Mouse (Mus musculus) embryonic facial prominence, embryonic 12.5 days (tissue): ENCODE measurements at regions not wholly inside any gene's neighbourhood (a gene's known extent, or its start where the extent isn't known, plus 50 kb on each side); places are given as distances from the start of the nearest gene placed in this dataset.
"Not testable (repeated sequence)": the region's sequence is repeated elsewhere in the genome, so short reads cannot be mapped to it uniquely, and the experiment has no call there.

Experiments
- ATAC-seq: fragments of 200-750 bp; cut with Nextera tagmentation; 2 replicates; pipeline ENCODE4 v1.8.0; 2017; ENCODE audit not compliant: insufficient number of reproducible peaks, insufficient read depth, low FRiP score, low TSS enrichment
- H3K27ac ChIP-seq: fragments of 300-500 bp; sonication (generic); 2 replicates; pipeline ENCODE4 v1.5.1; 2016; ENCODE audit warnings: mild to moderate bottlenecking
- H3K27me3 ChIP-seq: fragments of 300-500 bp; sonication (generic); 2 replicates; pipeline ENCODE4 v1.6.1; 2016; ENCODE audit warnings: mild to moderate bottlenecking, moderate library complexity
- H3K36me3 ChIP-seq: fragments of 300-500 bp; sonication (generic); 2 replicates; pipeline ENCODE4 v1.6.1; 2016; ENCODE audit warnings: mild to moderate bottlenecking
- H3K4me1 ChIP-seq: fragments of 300-500 bp; sonication (generic); 2 replicates; pipeline ENCODE4 v1.6.1; 2016
- H3K4me2 ChIP-seq: fragments of 300-500 bp; sonication (generic); replicated peaks from 2 replicates; pipeline ENCODE4 v1.6.1; 2016; ENCODE audit warnings: mild to moderate bottlenecking, moderate library complexity
- H3K4me3 ChIP-seq: fragments of 300-500 bp; sonication (generic); 2 replicates; pipeline ENCODE4 v1.5.1; 2016; ENCODE audit warnings: mild to moderate bottlenecking
- H3K9ac ChIP-seq: fragments of 300-500 bp; sonication (generic); 2 replicates; pipeline ENCODE4 v1.6.1; 2016; ENCODE audit warnings: mild to moderate bottlenecking, moderate library complexity
- H3K9me3 ChIP-seq: fragments of 300-500 bp; sonication (generic); 2 replicates; pipeline ENCODE4 v1.6.1; 2016; ENCODE audit warnings: mild to moderate bottlenecking, moderate library complexity
- WGBS: fragments of 180-500 bp; shearing (Covaris S2); methylation state at CpG from one replicate; pipeline ENCODE4 v1.1.7; 2016; 5-methylcytosine and 5-hydroxymethylcytosine counted together

DNA sequence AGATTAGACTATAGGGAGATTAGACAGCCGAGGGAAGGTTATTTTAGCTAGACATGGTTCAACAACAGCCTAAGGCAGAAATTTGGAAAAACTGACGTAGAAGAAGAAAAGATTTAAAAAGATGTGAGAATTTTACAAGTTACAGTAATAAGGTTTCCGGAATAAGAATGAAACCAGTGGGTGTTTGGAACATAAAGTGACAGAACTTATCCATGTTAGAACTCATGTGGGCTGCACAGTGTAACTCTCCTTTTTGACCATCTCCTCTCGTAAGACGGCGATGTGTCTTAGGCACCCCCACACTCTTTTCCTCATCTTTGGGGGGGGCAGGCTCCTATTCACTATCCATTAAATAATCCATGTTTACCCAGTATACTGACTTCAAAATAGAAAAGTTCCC, 96.2 kb upstream of the Slc25a13 start:
- H3K9me3 ChIP-seq, result no peaks in the 10 kb centered on the region
- H3K4me3 ChIP-seq, result no peak overlapping the region
- H3K36me3 ChIP-seq, result no peaks in the 10 kb centered on the region
- H3K4me1 ChIP-seq, result no peaks in the 10 kb centered on the region
- WGBS, result 76% methylated on average over 6 of the region's 6 CpGs
- H3K4me2 ChIP-seq, result no peak overlapping the region
- no peaks in the 10 kb centered on the region; the same call in 1 of the 2 replicates for H3K27me3 ChIP-seq
- no peak overlapping the region for H3K27ac ChIP-seq
- no peak overlapping the region for H3K9ac ChIP-seq
- no peak for ATAC-seq

- Histone ChIP-seq H3K27me3 (peaks cover 4% of the 10 kb centered on the region), H3K36me3 (no peaks in the 10 kb centered on the region), H3K4me2 (no peak overlapping the region), H3K4me1 (no peaks in the 10 kb centered on the region), H3K9me3 (no peaks in the 10 kb centered on the region), H3K4me3 (no peak overlapping the region), H3K9ac (no peak overlapping the region), H3K27ac (no peak overlapping the region)
- 90% methylated on average over 3 of the region's 3 CpGs for WGBS
- ATAC-seq, result no peak
Measured at GRCm38 (mm10) chr6:6310213-6310612, 93.2 kb upstream of the Slc25a13 start.

- Histone ChIP-seq H3K27me3 (peaks cover 4% of the 10 kb centered on the region), H3K36me3 (no peaks in the 10 kb centered on the region), H3K27ac (no peak overlapping the region), H3K9me3 (no peaks in the 10 kb centered on the region), H3K4me1 (peaks cover 7% of the 10 kb centered on the region; the same call in 1 of the 2 replicates), H3K9ac (no peak overlapping the region), H3K4me2 (no peak overlapping the region), H3K4me3 (no peak overlapping the region)
- ATAC-seq, result no peak
- 89% methylated on average over 2 of the region's 2 CpGs for WGBS
Measured at GRCm38 (mm10) chr6:6307618-6308017, 90.6 kb upstream of the Slc25a13 start.

GRCm38 (mm10) chr6:6303767-6304166, 86.8 kb upstream of the Slc25a13 start:
- H3K4me3 ChIP-seq, result no peak overlapping the region
- peaks cover 7% of the 10 kb centered on the region; the same call in 1 of the 2 replicates for H3K27me3 ChIP-seq
- no peaks in the 10 kb centered on the region for H3K36me3 ChIP-seq
- no peak for ATAC-seq
- 11% methylated on average over 5 of the region's 5 CpGs for WGBS
- peaks cover 7% of the 10 kb centered on the region; the same call in 1 of the 2 replicates for H3K4me1 ChIP-seq
- H3K4me2 ChIP-seq, result no peak overlapping the region
- H3K9ac ChIP-seq, result no peak overlapping the region
- no peak overlapping the region; the same call in 1 of the 2 replicates for H3K27ac ChIP-seq
- H3K9me3 ChIP-seq, result no peaks in the 10 kb centered on the region

DNA sequence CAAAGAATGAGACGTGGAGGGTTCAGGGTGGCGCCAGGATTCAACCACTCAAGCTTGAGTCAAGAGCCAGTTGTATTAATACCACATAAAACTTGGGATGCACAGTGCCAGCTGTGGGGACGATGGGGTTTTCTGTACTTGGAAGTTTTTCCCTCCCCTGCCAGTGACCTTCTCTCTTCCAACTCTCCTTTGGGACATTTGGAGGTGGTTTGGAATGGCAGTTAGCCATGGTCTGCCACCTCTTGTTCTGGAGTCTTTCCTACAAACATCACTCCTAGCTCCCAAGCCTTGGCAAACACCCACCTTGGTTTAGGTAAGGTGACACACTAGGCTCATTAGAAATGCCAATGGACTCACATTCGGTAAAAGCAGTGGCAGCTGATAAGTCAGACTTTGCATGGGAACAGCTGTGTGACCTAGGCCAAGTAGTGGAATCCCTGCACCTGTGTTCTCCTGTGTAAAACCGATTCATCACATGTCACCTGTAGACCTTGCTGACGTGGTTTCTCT, 84.1 kb upstream of the Slc25a13 start:
- ATAC-seq, result no peak
- H3K9me3 ChIP-seq, result no peaks in the 10 kb centered on the region
- no peak overlapping the region for H3K9ac ChIP-seq
- H3K4me1 ChIP-seq, result peaks cover 7% of the 10 kb centered on the region; the same call in 1 of the 2 replicates
- 84% methylated on average over 6 of the region's 6 CpGs for WGBS
- H3K4me2 ChIP-seq, result no peak overlapping the region
- H3K27me3 ChIP-seq, result peaks cover 7% of the 10 kb centered on the region; the same call in 1 of the 2 replicates
- H3K27ac ChIP-seq, result no peak overlapping the region
- H3K36me3 ChIP-seq, result no peaks in the 10 kb centered on the region
- no peak overlapping the region for H3K4me3 ChIP-seq

DNA sequence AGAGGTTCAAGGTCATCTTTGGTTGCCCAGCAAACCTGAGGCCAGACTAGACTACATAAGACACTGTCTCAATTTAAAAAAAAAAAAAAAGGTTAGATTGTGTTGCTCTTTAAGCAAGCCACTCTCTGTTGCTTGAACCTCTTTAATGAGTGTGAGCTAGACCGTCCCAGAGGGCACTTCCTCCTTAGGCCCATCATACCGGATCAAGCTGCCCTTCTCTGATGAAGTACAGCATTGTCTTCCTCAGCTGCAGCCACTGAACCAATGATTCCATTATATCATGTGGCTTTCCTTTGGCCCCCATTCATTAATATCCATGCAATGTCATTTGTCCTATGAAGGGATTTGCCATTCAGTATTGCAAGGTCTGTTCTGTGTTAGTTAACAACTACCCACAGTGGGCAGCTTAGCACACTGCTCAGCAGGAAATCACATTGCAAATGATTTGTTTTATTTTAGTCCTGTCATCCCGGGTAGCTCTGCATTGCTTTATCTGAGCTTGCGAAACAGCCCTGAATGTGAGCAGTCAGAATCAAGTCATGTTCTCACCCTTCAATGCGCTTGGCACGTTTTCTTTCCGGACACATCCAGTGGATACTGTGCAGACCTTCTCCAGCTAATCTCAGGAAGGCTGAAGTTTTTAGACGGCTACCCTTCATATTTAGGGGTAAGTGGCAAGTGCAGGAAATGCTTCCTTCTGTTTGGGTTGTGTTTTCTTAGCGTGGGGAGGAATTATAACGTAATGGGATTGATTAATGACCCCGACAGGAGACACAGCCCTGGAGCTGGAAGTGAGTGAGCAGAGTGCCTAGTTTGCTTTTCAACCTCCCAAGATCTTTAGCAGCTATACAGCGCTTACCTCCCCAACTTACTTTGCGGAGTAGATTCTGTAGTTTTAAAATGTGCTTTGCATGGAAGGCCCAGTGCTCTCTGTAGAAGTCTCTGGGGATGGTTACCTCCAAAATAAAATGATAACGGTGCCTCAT, 82.2 kb upstream of the Slc25a13 start:
- H3K36me3 ChIP-seq, result no peaks in the 10 kb centered on the region
- no peak overlapping the region for H3K4me3 ChIP-seq
- no peak for ATAC-seq
- peaks cover 3% of the 10 kb centered on the region; the same call in 1 of the 2 replicates for H3K27me3 ChIP-seq
- H3K9ac ChIP-seq, result no peak overlapping the region
- H3K4me1 ChIP-seq, result peaks cover 7% of the 10 kb centered on the region; the same call in 1 of the 2 replicates
- no peak overlapping the region for H3K4me2 ChIP-seq
- no peaks in the 10 kb centered on the region for H3K9me3 ChIP-seq
- 51% methylated on average over 14 of the region's 14 CpGs for WGBS
- H3K27ac ChIP-seq, result no peak overlapping the region

GRCm38 (mm10) chr6:6295551-6295950, 78.6 kb upstream of the Slc25a13 start:
- not testable (repeated sequence) for H3K36me3 ChIP-seq, H3K4me3 ChIP-seq, ATAC-seq, H3K9ac ChIP-seq, H3K9me3 ChIP-seq, H3K27me3 ChIP-seq, H3K27ac ChIP-seq, H3K4me2 ChIP-seq
- 87% methylated on average over 2 of the region's 2 CpGs for WGBS
- peaks cover 14% of the 10 kb centered on the region for H3K4me1 ChIP-seq

- 41% methylated on average over 3 of the region's 3 CpGs for WGBS
- no peak overlapping the region for H3K27ac ChIP-seq
- peaks cover 17% of the 10 kb centered on the region for H3K4me1 ChIP-seq
- H3K9me3 ChIP-seq, result no peaks in the 10 kb centered on the region
- ATAC-seq, result no peak
- no peak overlapping the region for H3K4me2 ChIP-seq
- H3K27me3 ChIP-seq, result no peaks in the 10 kb centered on the region; the same call in 1 of the 2 replicates
- no peak overlapping the region for H3K9ac ChIP-seq
- H3K36me3 ChIP-seq, result no peaks in the 10 kb centered on the region
- no peak overlapping the region for H3K4me3 ChIP-seq
Measured at GRCm38 (mm10) chr6:6291781-6292180, 74.8 kb upstream of the Slc25a13 start.

- Histone ChIP-seq H3K9me3 (no peaks in the 10 kb centered on the region), H3K4me1 (peaks cover 17% of the 10 kb centered on the region), H3K36me3 (no peaks in the 10 kb centered on the region), H3K27me3 (no peaks in the 10 kb centered on the region; the same call in 1 of the 2 replicates), H3K4me3 (no peak overlapping the region), H3K9ac (no peak overlapping the region), H3K4me2 (no peak overlapping the region), H3K27ac (no peak overlapping the region)
- 77% methylated on average over 7 of the region's 7 CpGs for WGBS
- no peak for ATAC-seq
Measured at GRCm38 (mm10) chr6:6290427-6290826, 73.5 kb upstream of the Slc25a13 start.

- Histone ChIP-seq H3K27me3 (no peaks in the 10 kb centered on the region; the same call in 1 of the 2 replicates), H3K4me1 (peaks cover 17% of the 10 kb centered on the region), H3K9me3 (no peaks in the 10 kb centered on the region), H3K27ac (no peak overlapping the region), H3K9ac (no peak overlapping the region), H3K4me2 (no peak overlapping the region), H3K36me3 (no peaks in the 10 kb centered on the region), H3K4me3 (no peak overlapping the region)
- ATAC-seq, result no peak
- WGBS, result 25% methylated on average over 6 of the region's 6 CpGs
Measured at GRCm38 (mm10) chr6:6289806-6290205, 72.8 kb upstream of the Slc25a13 start.

DNA sequence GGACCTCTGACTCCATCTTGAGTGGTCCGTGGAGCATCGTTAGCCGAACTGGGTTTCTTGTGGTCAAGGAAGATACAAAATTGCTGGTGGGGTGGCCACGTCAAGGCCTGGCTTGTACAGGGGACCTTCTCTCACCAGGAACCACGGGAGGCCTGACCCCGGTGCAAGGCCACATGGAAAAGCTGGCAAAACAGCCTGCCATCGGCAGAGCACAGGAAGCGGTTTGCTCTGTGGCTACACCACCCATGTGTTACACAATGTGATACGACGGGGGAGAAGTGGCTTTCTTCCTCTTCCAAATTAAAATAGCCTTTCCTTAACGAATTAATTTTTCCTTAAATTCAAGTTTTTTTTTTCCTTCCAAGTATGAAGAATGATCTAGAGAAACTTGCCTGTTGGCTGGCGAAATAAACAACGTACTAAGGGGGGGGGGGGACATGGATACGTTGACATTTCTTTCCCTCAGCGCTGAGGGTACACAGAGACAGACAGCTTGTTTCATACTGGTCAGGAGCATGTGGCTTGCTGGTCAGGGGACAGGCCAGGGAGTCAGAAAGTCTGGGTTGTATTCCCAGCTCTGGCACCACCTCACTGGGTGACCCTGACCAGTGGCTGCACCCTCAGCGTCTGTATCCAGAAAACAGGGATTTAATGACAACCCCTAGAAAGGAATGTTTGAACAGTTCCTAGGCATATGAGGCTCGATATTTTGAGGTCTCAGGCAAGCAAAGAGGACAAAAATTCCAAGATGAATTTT, 64.0 kb upstream of the Slc25a13 start:
- no peaks in the 10 kb centered on the region for H3K36me3 ChIP-seq
- H3K27me3 ChIP-seq, result no peaks in the 10 kb centered on the region
- H3K9me3 ChIP-seq, result no peaks in the 10 kb centered on the region
- no peaks in the 10 kb centered on the region for H3K4me1 ChIP-seq
- H3K9ac ChIP-seq, result no peak overlapping the region
- no peak overlapping the region for H3K4me2 ChIP-seq
- no peak overlapping the region for H3K4me3 ChIP-seq
- WGBS, result 83% methylated on average over 17 of the region's 17 CpGs
- no peak for ATAC-seq
- no peak overlapping the region for H3K27ac ChIP-seq
